Mouse (Mus musculus) left cerebral cortex, postnatal 14 days (tissue): ENCODE data around the gene Cd5. TPM values are rescaled to one million over a fixed set of nuclear protein-coding genes. Genes with fewer than 3 reads are reported as not detected.
A peak's percentile ranks its signal among the peaks of the same experiment; 100 is the strongest.

Experiments
- DNase-seq, 2 experiments: peaks; one replicate each; pipeline ENCODE4 v3.0.0; 2021 to 2022; ENCODE audit warnings: low spot score in 2 of 2, mixed read lengths in 1 of 2
- intact Hi-C: fragments of 180-260 bp; cut with DNase I; formaldehyde crosslinking; loops from one replicate; pipeline ENCODE4 v1.15.1; 2025
- total RNA-seq, 2 experiments: library from RNA; stranded (reverse); gene quantifications; 2 replicates each; pipeline ENCODE4 v1.2.3; 2021

Cd5 gene
- total RNA-seq, 2 experiments from 2014 or later: 0.17 to 0.22 TPM

DNA sequence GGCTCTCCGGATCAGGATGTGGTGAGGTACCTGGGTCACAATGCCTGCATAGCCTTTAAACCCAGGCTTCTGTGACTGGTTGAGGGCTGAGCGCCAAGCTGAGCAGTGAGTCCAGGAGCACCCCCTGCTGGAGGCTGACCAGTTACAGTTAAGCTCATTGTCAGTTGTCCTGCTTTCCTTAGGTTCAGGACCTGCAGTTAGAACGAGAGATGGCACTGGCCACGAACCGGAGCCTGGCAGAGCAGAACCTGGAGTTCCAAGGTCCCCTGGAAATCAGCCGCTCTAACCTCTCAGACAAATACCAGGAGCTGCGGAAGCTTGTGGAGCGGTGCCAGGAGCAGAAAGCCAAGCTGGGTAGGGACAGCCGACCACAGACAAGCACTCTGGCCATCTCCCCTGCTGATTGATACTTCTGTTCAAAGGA lies 28.7 kb downstream of the Cd5 start:
- intact Hi-C loops: loop anchor here (10.0 kb wide), 1 partner anchor 245 kb away; no protein-coding TSS in a partner anchor
- peak; percentile 75 to 77 for DNase-seq

- intact Hi-C loops: loop anchor here (2.0 to 10.0 kb wide), 2 partner anchors 31 to 245 kb away; partner anchors contain the start of gene Pga5
- DNase-seq: peak; percentile 98 to 99
Measured at GRCm38 (mm10) chr19:10709360-10710087, 29.3 kb downstream of the Cd5 start.

- DNase-seq: no peak
- intact Hi-C loops: loop anchor here (2.0 kb wide), 1 partner anchor 30 kb away; the partner anchor contains the start of gene Pga5
Measured at GRCm38 (mm10) chr19:10708900-10709299, 29.9 kb downstream of the Cd5 start.

DNA sequence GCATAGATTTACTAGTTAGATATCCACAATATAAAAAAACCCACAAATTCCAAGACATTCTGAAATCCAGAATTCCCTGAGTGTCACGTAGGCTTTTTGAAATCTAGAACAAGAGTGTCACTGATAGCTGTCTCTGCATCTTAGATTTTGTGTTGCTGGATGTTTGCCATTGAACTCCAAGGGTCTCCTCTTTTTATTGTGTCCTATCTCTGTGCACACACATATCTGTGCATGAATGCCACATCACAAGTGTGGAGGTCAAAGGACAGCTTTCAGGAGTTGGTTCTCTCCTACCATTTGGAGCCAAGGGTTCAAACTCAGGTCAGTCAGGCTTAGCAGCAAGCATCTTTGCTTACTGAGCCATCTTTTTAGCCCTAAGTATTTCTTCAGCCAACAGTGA lies 30.9 kb downstream of the Cd5 start:
- intact Hi-C loops: loop anchor here (2.0 kb wide), 1 partner anchor 29 kb away; the partner anchor contains the start of gene Pga5
- DNase-seq: no peak

DNA sequence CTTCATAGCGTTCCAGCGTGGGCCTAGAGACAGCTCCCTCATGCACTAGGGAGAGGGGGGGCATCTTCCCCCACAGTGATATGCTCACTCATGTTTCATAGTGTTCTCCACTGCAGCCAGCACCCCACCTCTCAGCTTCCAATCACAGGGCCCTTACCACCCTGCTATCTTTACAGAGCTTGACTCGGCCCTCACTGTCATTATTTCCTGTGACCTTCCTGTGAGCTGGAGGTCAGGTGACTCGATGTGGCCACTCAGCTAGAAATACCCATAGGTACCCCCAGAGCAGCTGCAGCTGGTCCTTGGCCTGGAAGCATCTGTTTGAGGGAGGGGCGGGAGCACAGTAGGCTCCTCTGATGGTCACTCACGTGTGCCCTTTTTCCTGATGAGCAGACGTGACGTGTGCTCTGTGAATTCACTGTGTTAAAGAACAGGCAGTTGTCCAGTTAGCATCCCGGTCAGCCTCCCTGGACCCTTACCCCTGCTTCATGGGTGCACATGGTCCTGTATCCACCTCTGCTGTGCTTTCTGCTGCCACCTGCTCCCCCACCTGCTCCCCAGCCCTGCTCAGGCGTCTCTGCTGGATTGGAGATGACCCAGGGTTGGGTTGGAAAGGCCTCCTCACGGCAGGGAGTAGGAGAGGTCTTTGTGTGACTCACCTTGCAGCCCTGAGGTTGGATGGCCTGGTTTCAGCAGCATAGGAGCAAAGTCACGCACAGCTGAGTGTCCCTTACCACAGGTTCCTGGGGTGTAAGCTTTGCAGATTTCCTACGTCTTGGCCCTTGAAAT lies 31.5 kb downstream of the Cd5 start:
- intact Hi-C loops: no loop called here

GRCm38 (mm10) chr19:10703470-10703869 lies 35.3 kb downstream of the Cd5 start:
- no peak for DNase-seq
- intact Hi-C loops: no loop called here

More for the DNA sequence above, 31.5 kb downstream of the Cd5 start:
- no peak for DNase-seq

- intact Hi-C loops: no loop called here
- DNase-seq: no peak
Measured at GRCm38 (mm10) chr19:10702125-10702524, 36.7 kb downstream of the Cd5 start.

DNA sequence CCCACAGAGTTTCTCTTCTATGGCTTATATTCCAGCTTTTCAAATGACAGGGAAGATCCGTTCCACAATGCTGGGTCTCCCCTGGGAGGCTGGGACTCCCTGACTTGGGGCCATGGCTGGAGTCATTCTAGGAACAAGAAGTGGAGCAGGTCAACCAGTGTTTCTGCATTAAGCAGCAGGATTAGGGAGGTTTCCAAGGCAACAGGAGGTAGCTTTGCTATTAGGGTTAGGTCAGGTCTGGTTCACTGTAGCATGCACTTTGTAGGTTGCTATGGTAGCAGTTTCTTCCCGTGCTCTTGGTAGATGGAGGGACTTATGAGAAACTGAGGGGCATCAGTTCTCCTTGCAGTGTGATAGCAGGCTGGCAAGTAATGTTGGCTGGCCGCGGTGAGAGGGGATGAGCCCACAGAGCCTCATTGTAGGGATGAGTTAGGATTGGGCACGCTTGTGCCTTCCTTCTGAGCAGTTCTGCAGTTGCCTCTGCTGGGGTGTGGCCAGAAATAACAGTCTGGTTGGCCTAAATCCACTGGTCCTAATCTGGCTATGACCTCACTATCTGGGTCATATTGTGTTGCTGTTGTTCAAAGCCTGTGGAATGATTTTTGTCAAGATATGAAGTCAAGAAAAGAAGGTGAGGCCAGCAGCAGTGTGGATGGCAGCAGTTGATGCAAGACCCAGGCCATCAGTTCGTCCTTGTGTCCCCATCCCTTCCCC lies 37.6 kb downstream of the Cd5 start:
- no peak for DNase-seq
- intact Hi-C loops: no loop called here

DNA sequence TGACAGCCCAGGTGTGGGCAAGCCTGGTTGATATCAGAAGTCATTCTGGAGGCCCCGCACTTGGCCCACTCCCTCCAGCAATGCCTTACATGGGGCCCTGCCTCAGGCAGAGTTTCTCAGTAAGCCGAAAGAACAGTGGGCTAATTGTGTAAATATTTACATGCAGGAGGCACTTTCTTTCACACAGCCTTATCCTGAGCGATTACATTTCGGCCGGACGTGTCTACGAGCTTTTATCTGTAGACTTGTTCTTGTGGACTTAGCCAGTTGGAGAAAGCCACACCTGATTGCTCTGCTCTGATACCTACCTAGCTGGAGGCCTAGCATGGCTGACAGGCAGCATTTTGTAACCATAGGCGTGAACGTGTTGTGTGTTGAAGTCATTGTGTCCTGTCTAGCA lies 39.0 kb downstream of the Cd5 start:
- intact Hi-C loops: no loop called here
- no peak for DNase-seq

- DNase-seq: no peak
- intact Hi-C loops: no loop called here
Measured at GRCm38 (mm10) chr19:10698131-10698991, 40.4 kb downstream of the Cd5 start.

DNA sequence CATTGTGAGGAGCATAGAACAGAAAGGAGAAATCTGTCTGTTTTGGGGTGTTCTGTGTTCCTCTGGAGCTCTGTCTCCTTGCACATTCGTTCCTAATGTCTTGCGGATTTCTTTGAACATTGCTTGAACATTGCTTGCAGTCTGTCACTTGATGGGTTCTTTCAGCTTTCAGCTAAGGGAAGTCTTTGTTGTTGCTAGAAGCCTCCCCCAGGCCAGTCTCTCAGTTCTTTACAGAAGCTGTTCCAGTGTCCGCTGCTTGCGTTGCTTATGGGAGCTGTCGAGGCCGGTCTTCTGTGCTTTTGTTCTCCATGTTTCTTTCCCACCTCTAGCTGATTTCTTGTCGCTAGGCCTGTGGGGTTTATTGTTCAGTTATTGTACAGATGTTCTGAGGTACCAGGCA lies 43.0 kb downstream of the Cd5 start:
- DNase-seq: no peak
- intact Hi-C loops: no loop called here

DNA sequence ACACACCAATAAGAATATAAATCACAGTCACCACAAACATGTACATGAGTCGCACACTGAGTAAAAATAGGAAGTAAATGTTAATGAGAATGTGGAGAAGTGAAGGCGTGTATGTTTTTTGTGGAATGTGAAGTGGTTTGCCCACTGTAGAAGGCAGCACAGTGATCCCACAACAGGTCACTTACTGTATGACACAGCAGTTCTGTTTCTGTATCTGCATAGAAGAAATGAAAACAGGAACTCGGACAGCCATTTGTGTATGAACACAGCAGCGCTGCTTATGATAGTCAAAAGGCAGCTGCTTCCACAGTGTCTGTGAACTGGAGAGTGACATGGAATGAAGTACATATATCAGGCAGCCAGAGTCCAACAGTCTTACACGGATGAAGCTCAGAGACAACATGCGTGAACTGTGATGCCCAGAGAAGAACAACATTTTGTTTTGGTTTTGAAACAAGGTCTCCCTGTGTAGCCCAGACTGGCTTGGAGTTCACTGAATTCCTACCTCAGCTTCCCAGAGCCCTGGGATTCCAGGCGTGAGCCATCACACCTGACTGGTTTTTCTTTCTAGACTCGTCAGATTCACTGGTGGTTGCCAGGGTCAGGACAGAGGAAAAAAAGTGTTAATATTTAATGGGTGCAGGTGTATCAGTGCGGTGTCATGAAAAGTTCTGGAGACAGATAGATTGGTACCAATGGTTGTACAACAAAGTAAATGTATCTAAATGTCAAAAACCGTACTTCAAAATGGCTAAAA lies 44.7 kb downstream of the Cd5 start:
- no peak for DNase-seq
- intact Hi-C loops: no loop called here

- no peak for DNase-seq
- intact Hi-C loops: no loop called here
Measured at GRCm38 (mm10) chr19:10692361-10692760, 46.4 kb downstream of the Cd5 start.

DNA sequence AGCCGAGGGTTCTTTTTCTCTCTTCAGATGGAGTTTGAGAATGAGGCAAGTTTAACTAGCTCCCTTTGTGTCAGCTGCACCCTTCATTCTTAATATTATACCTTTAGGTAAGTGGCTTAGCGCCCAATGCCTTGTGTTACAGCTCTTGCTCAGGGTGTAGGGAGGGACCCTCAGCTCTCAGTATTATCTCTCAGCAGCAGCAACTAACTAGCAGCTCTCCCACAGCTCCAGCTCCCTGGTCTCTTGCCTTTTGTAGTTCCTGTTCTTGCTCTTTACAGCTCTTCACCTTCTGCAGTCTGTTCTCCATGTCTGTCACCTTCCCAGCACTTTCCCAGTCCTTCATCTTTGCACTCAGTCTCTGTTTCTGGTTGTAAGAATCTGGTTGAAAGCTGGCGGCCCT lies 47.1 kb downstream of the Cd5 start:
- DNase-seq: no peak
- intact Hi-C loops: no loop called here

DNA sequence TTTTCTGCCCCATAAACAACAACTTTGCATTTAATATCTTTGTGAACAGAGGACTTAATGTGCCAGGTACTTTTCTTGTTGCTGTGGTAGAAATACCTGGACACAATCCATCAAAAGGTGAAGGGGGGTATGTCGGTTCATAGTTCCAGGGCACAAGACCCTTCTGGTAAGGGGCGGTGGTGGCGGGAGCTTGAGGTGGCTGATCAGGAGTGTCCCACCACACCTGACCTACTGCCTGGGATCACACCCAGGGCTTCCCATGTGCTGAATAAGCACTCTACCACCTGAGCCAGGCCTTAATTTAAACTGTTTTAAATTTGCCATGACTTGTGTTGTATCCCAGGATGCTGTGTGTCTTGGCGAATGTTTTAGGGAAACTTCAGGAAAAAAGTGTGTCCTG lies 47.7 kb downstream of the Cd5 start:
- no peak for DNase-seq
- intact Hi-C loops: no loop called here

GRCm38 (mm10) chr19:10690336-10690735 lies 48.5 kb downstream of the Cd5 start:
- no peak for DNase-seq
- intact Hi-C loops: no loop called here

DNA sequence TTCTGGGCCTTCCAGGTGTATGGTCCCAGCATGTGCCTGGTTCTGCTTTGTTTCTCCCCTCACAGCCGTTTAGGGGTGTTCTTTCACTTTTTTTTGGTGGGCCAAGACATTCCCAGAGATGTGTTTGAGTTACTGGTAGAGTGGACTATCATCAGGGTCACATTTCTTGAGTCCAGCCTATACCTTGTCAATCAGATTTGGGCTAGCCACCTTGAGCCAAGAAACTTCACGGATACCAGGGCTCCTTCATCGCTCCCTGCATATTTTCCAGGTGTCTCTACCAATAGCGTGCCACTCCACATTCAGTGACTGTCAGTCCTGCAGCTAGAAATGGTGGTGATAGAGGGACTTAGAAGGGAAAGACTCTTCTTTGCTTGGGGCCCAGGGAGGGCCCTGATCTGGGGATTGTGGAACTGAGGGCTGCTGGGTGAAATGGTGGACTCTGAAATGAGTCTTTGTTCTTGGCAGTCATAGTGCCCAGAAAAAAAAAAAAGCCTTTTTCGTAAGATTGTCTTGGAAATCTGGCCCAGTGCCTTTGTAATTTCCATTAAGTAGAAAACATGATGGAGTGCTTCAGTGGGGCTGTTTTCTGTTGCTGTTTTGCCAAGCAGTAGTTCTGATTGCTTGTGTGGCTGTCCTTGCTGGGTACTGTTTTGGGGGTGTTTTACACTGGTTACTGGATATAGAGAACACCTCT lies 49.2 kb downstream of the Cd5 start:
- intact Hi-C loops: no loop called here

More for the DNA sequence above, 49.2 kb downstream of the Cd5 start:
- peak in 1 of 2 experiments; percentile 49 for DNase-seq
